Mouse (Mus musculus): Measurements from ENCODE around the gene Pbrm1. TPM values are rescaled to one million over a fixed set of nuclear protein-coding genes. Genes with fewer than 3 reads are reported as not detected.

Pbrm1 gene
- polyA plus RNA-seq, 1 experiment from 2014 or later, result 89.0 TPM

- no peaks in the 10 kb centered on the region for H3K9me3 ChIP-seq (ENCODE audit: control insufficient read depth, low read length)
- H3K27me3 ChIP-seq (ENCODE audit: control insufficient read depth, insufficient read depth, low read length), result no peaks in the 10 kb centered on the region
- peaks cover 94% of the 10 kb centered on the region for H3K36me3 ChIP-seq (ENCODE audit: control insufficient read depth, insufficient read depth, low read length)
- H3K4me1 ChIP-seq (ENCODE audit: control insufficient read depth in 2 of 2, insufficient read depth in 2 of 2, low read length in 2 of 2), result peaks cover 0 to 10% of the 10 kb centered on the region in 2 experiments; a peak in 2 of 4 replicates
- ATAC-seq (ENCODE audit: insufficient number of reproducible peaks, insufficient read depth, low FRiP score, low read depth), result no peak
- no peak overlapping the region for H3K4me3 ChIP-seq (ENCODE audit: control insufficient read depth in 1 of 2, insufficient read depth in 1 of 2, low read depth in 1 of 2, low read length in 2 of 2)
- no peak overlapping the region for H3K27ac ChIP-seq (replicated peaks in 1 of 2; ENCODE audit: control insufficient read depth in 1 of 2, insufficient read depth in 1 of 2, low read depth in 2 of 2, low read length in 2 of 2)
- no peak overlapping the region for H3K4me2 ChIP-seq (ENCODE audit: low read length)
- 49% methylated on average over 3 of the region's 3 CpGs for WGBS
- H3K9ac ChIP-seq (ENCODE audit: low read length), result no peak overlapping the region
Observed at GRCm38 (mm10) chr14:31114011-31114410, 95.1 kb downstream of the Pbrm1 start.

GRCm38 (mm10) chr14:31115522-31115921 lies 96.6 kb downstream of the Pbrm1 start:
- no peaks in the 10 kb centered on the region for H3K27me3 ChIP-seq (ENCODE audit: control insufficient read depth, insufficient read depth, low read length)
- no peak overlapping the region for H3K9ac ChIP-seq (ENCODE audit: low read length)
- no peak for ATAC-seq (ENCODE audit: insufficient number of reproducible peaks, insufficient read depth, low FRiP score, low read depth)
- no peaks in the 10 kb centered on the region for H3K9me3 ChIP-seq (ENCODE audit: control insufficient read depth, low read length)
- H3K36me3 ChIP-seq (ENCODE audit: control insufficient read depth, insufficient read depth, low read length), result peaks cover 91% of the 10 kb centered on the region
- 71% methylated on average over 2 of the region's 2 CpGs for WGBS
- H3K4me2 ChIP-seq (ENCODE audit: low read length), result no peak overlapping the region
- no peak overlapping the region for H3K4me3 ChIP-seq (ENCODE audit: control insufficient read depth in 1 of 2, insufficient read depth in 1 of 2, low read depth in 1 of 2, low read length in 2 of 2)
- H3K27ac ChIP-seq (replicated peaks in 1 of 2; ENCODE audit: control insufficient read depth in 1 of 2, insufficient read depth in 1 of 2, low read depth in 2 of 2, low read length in 2 of 2), result no peak overlapping the region
- H3K4me1 ChIP-seq (ENCODE audit: control insufficient read depth in 2 of 2, insufficient read depth in 2 of 2, low read length in 2 of 2), result peaks cover 0 to 10% of the 10 kb centered on the region in 2 experiments; a peak in 2 of 4 replicates

GRCm38 (mm10) chr14:31125106-31126075 lies 106.5 kb downstream of the Pbrm1 start:
- H3K4me2 ChIP-seq (ENCODE audit: low read length), result peak overlapping the region; percentile 24; the same call in 1 of the 2 replicates
- H3K36me3 ChIP-seq (ENCODE audit: control insufficient read depth, insufficient read depth, low read length), result peaks cover 41% of the 10 kb centered on the region
- H3K27me3 ChIP-seq (ENCODE audit: control insufficient read depth, insufficient read depth, low read length), result no peaks in the 10 kb centered on the region
- H3K4me3 ChIP-seq (ENCODE audit: control insufficient read depth in 1 of 2, insufficient read depth in 1 of 2, low read depth in 1 of 2, low read length in 2 of 2), result no peak overlapping the region
- no peaks in the 10 kb centered on the region for H3K9me3 ChIP-seq (ENCODE audit: control insufficient read depth, low read length)
- H3K4me1 ChIP-seq (ENCODE audit: control insufficient read depth in 2 of 2, insufficient read depth in 2 of 2, low read length in 2 of 2), result peaks cover 18 to 29% of the 10 kb centered on the region in 2 experiments
- no peak for ATAC-seq (ENCODE audit: insufficient number of reproducible peaks, insufficient read depth, low FRiP score, low read depth)
- H3K9ac ChIP-seq (ENCODE audit: low read length), result no peak overlapping the region; the same call in 1 of the 2 replicates
- WGBS, result 54% methylated on average over 9 of the region's 9 CpGs
- H3K27ac ChIP-seq (replicated peaks in 1 of 2; ENCODE audit: control insufficient read depth in 1 of 2, insufficient read depth in 1 of 2, low read depth in 2 of 2, low read length in 2 of 2), result peak overlapping the region; percentile 53 to 58

GRCm38 (mm10) chr14:31126826-31127225 lies 107.9 kb downstream of the Pbrm1 start:
- peaks cover 33% of the 10 kb centered on the region for H3K36me3 ChIP-seq (ENCODE audit: control insufficient read depth, insufficient read depth, low read length)
- H3K27me3 ChIP-seq (ENCODE audit: control insufficient read depth, insufficient read depth, low read length), result no peaks in the 10 kb centered on the region
- no peak overlapping the region for H3K4me3 ChIP-seq (ENCODE audit: control insufficient read depth in 1 of 2, insufficient read depth in 1 of 2, low read depth in 1 of 2, low read length in 2 of 2)
- ATAC-seq (ENCODE audit: insufficient number of reproducible peaks, insufficient read depth, low FRiP score, low read depth), result no peak
- peak overlapping the region; percentile 53; the same call in 1 of the 2 replicates for H3K4me2 ChIP-seq (ENCODE audit: low read length)
- H3K4me1 ChIP-seq (ENCODE audit: control insufficient read depth in 2 of 2, insufficient read depth in 2 of 2, low read length in 2 of 2), result peaks cover 20 to 33% of the 10 kb centered on the region in 2 experiments
- 92% methylated on average over 8 of the region's 8 CpGs for WGBS
- H3K27ac ChIP-seq (replicated peaks in 1 of 2; ENCODE audit: control insufficient read depth in 1 of 2, insufficient read depth in 1 of 2, low read depth in 2 of 2, low read length in 2 of 2), result peak overlapping the region in 1 of 2 experiments; percentile 45; a peak in 1 of 4 replicates
- no peaks in the 10 kb centered on the region for H3K9me3 ChIP-seq (ENCODE audit: control insufficient read depth, low read length)
- peak overlapping the region; percentile 17; the same call in 1 of the 2 replicates for H3K9ac ChIP-seq (ENCODE audit: low read length)

- peak overlapping the region; percentile 86 for H3K9ac ChIP-seq (ENCODE audit: low read length)
- WGBS, result under 1% methylated on average over 23 of the region's 23 CpGs
- H3K4me1 ChIP-seq (ENCODE audit: control insufficient read depth in 2 of 2, insufficient read depth in 2 of 2, low read length in 2 of 2), result peaks cover 30 to 48% of the 10 kb centered on the region in 2 experiments
- peak overlapping the region; percentile 69 to 89 for H3K4me3 ChIP-seq (ENCODE audit: control insufficient read depth in 1 of 2, insufficient read depth in 1 of 2, low read depth in 1 of 2, low read length in 2 of 2)
- H3K9me3 ChIP-seq (ENCODE audit: control insufficient read depth, low read length), result no peaks in the 10 kb centered on the region
- peaks cover 19% of the 10 kb centered on the region for H3K36me3 ChIP-seq (ENCODE audit: control insufficient read depth, insufficient read depth, low read length)
- H3K27me3 ChIP-seq (ENCODE audit: control insufficient read depth, insufficient read depth, low read length), result no peaks in the 10 kb centered on the region
- peak; percentile 19; the same call in 1 of the 2 replicates for ATAC-seq (ENCODE audit: insufficient number of reproducible peaks, insufficient read depth, low FRiP score, low read depth)
- H3K27ac ChIP-seq (replicated peaks in 1 of 2; ENCODE audit: control insufficient read depth in 1 of 2, insufficient read depth in 1 of 2, low read depth in 2 of 2, low read length in 2 of 2), result peak overlapping the region; percentile 89 to 96
- H3K4me2 ChIP-seq (ENCODE audit: low read length), result peak overlapping the region; percentile 88
Observed at GRCm38 (mm10) chr14:31128101-31128825, 109.3 kb downstream of the Pbrm1 start.

- Histone ChIP-seq H3K4me2 (ENCODE audit: low read length) (peak within 1 kb of the TSS; percentile 88), H3K4me1 (ENCODE audit: control insufficient read depth in 2 of 2, insufficient read depth in 2 of 2, low read length in 2 of 2) (peaks cover 30 to 49% of the 10 kb centered on the region in 2 experiments), H3K36me3 (ENCODE audit: control insufficient read depth, insufficient read depth, low read length) (peaks cover 14% of the 10 kb centered on the region), H3K9me3 (ENCODE audit: control insufficient read depth, low read length) (no peaks in the 10 kb centered on the region), H3K27me3 (ENCODE audit: control insufficient read depth, insufficient read depth, low read length) (no peaks in the 10 kb centered on the region), H3K27ac (replicated peaks in 1 of 2; ENCODE audit: control insufficient read depth in 1 of 2, insufficient read depth in 1 of 2, low read depth in 2 of 2, low read length in 2 of 2) (peak within 1 kb of the TSS; percentile 89 to 96), H3K9ac (ENCODE audit: low read length) (peak within 1 kb of the TSS; percentile 86), H3K4me3 (ENCODE audit: control insufficient read depth in 1 of 2, insufficient read depth in 1 of 2, low read depth in 1 of 2, low read length in 2 of 2) (peak within 1 kb of the TSS; percentile 69 to 89)
- under 1% methylated on average over 33 of the region's 33 CpGs for WGBS
- peak; percentile 92 for ATAC-seq (ENCODE audit: insufficient number of reproducible peaks, insufficient read depth, low FRiP score, low read depth)
Observed at GRCm38 (mm10) chr14:31128826-31129219, 109.9 kb downstream of the Pbrm1 start, which contains the start of gene Smim4. TSS of gene Smim4 (minus strand) at chr14:31128956.
